Mouse (Mus musculus): ENCODE data around the gene Plekhs1.

DNA sequence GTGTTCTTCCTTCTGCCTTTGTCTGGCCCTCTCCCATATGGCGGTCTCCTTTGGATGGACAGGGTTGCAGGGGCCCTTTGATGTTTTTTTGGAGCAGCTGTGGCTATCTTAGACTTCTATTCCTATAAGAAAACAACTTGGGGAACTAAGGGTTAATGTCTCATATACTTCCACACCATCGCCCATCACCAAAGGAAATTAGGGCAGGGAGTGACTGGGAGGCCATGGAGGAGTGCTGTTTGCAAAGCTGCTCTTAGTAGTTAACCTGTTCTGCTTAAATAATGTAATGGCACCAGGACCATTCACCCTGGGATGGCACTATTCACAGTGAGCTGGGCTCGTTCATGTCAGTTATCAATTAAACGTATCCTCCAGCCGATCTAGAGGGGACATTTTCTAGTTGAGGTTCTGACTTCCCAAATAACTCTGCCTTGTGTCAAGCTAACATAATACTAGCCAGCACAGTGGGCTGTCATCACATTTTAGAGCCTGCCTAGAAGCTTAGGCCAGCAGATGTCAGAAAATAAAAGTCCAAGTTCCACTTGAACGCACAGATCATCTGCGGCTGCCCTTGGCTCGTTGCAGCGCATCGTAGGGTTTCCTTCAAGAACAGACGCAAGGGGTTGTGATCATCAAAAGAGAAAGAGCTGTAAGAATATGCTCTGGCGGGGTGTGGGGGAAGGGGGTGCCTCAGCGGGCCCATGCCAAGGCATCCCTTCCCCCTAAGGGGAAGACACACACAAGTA, 23.4 kb downstream of the Plekhs1 start:
- TF ChIP-seq POLR2A (IDR thresholded peaks at IDR 0.05; ENCODE audit: borderline replicate concordance, insufficient read depth, low read length) (no peak), CTCF (IDR thresholded peaks at IDR 0.05; ENCODE audit: borderline replicate concordance, insufficient read depth, low read depth, low read length) (no peak)
